Mouse (Mus musculus): ENCODE results near the gene Fam19a2. TPM values are rescaled to one million over a fixed set of nuclear protein-coding genes. Genes with fewer than 3 reads are reported as not detected.
A peak's percentile ranks its signal among the peaks of the same experiment; 100 is the strongest.

Fam19a2 gene
- polyA plus RNA-seq, 1 experiment from 2014 or later, result 4.4 TPM

GRCm38 (mm10) chr10:123398136-123398535 lies 134.3 kb downstream of the Fam19a2 start:
- Histone ChIP-seq H3K9ac (no peak overlapping the region), H3K4me2 (no peak overlapping the region), H3K36me3 (no peaks in the 10 kb centered on the region), H3K4me3 (replicated peaks) (no peak overlapping the region), H3K27ac (no peak overlapping the region), H3K27me3 (no peaks in the 10 kb centered on the region), H3K9me3 (replicated peaks) (no peaks in the 10 kb centered on the region), H3K4me1 (no peaks in the 10 kb centered on the region)
- WGBS, result 51% methylated on average over 6 of the region's 6 CpGs
- ATAC-seq (replicated peaks; ENCODE audit: low FRiP score), result no peak

DNA sequence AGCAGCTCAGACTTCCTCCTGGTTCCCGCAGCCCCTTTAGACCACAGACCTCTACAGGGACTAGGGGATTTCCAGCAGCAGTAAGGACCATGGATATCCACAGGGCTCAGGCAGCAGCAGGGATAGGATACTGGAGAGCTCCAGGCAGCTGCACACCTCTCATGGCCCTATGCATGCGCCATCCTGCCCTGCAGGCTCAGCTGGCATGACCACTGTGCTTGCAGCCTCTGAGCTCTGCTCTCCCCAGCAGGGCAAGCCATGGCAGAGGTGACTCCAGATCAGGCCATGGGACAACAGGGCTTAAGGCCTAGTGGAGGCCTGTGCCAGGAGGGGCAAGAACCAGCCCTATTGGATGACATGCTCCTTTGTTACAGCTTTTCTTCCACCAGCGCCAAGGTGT lies 137.4 kb downstream of the Fam19a2 start:
- Histone ChIP-seq H3K4me3 (replicated peaks) (no peak overlapping the region), H3K9me3 (replicated peaks) (0 out of 2 replicates have a peak, but pooled peaks cover 7% of the 10 kb centered on the region), H3K9ac (no peak overlapping the region), H3K4me2 (no peak overlapping the region), H3K4me1 (no peaks in the 10 kb centered on the region), H3K27ac (no peak overlapping the region), H3K27me3 (no peaks in the 10 kb centered on the region), H3K36me3 (no peaks in the 10 kb centered on the region)
- no peak for ATAC-seq (replicated peaks; ENCODE audit: low FRiP score)
- WGBS, result 97% methylated on average over 3 of the region's 3 CpGs

- WGBS, result 66% methylated on average over 3 of the region's 3 CpGs
- no peak for ATAC-seq (replicated peaks; ENCODE audit: low FRiP score)
Observed at GRCm38 (mm10) chr10:123402460-123402859, 138.7 kb downstream of the Fam19a2 start.

DNA sequence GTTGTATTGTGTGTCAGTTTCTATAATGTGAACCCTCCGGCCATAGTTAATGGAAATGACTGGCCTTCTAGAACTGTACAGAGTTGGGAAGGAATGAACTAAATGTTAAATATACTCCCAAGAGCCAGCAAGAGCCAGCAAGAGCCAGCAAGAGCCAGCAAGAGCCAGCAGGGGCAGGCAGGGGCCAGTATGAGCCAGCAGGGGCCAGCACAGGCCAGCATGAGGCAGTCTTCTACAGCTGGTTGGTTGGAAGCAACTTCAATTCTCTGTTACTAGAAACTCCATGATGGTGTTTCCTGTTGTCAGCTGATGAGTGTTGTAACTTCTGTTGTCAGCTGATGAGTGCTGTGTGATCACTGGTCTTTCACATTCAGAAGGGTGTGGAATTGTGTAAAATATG lies 151.2 kb downstream of the Fam19a2 start:
- Histone ChIP-seq H3K9ac (no peak overlapping the region), H3K27ac (no peak overlapping the region), H3K4me1 (peaks cover 9% of the 10 kb centered on the region; the same call in 1 of the 2 replicates), H3K36me3 (no peaks in the 10 kb centered on the region), H3K9me3 (replicated peaks) (no peaks in the 10 kb centered on the region), H3K27me3 (no peaks in the 10 kb centered on the region), H3K4me3 (replicated peaks) (no peak overlapping the region), H3K4me2 (no peak overlapping the region)
- WGBS, result 87% methylated on average over 1 of the region's 1 CpGs
- 0 out of 2 replicates have a peak, but pooled peaks have one; percentile 40 for ATAC-seq (replicated peaks; ENCODE audit: low FRiP score)

More at GRCm38 (mm10) chr10:123402460-123402859, 138.7 kb downstream of the Fam19a2 start:
- Histone ChIP-seq H3K36me3 (no peaks in the 10 kb centered on the region), H3K4me1 (no peaks in the 10 kb centered on the region), H3K4me2 (no peak overlapping the region), H3K9me3 (replicated peaks) (0 out of 2 replicates have a peak, but pooled peaks cover 11% of the 10 kb centered on the region), H3K27ac (no peak overlapping the region), H3K27me3 (no peaks in the 10 kb centered on the region), H3K4me3 (replicated peaks) (no peak overlapping the region), H3K9ac (no peak overlapping the region)

DNA sequence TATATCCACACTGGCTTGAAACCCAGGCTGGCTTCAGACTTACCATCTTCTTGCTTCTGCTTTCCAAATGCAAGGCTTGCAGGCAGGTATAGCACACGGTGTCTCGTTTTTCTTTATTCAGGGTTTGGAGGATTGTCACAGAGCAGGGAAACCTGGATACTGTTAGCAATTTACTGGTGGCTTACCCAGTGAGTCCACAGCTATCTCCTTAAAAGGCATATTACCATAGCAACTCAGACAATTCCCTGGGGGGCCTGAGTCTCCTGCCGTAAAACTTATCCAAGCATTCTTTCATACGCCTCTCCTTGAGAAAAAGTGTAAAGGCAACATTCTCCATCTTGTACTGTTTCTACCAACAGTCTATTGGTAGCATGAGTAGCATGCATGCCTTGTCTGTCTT lies 152.2 kb downstream of the Fam19a2 start:
- Histone ChIP-seq H3K4me2 (no peak overlapping the region), H3K9ac (no peak overlapping the region), H3K27me3 (no peaks in the 10 kb centered on the region), H3K27ac (no peak overlapping the region), H3K36me3 (no peaks in the 10 kb centered on the region), H3K9me3 (replicated peaks) (no peaks in the 10 kb centered on the region), H3K4me3 (replicated peaks) (no peak overlapping the region), H3K4me1 (peaks cover 9% of the 10 kb centered on the region; the same call in 1 of the 2 replicates)
- WGBS, result 51% methylated on average over 4 of the region's 4 CpGs
- no peak for ATAC-seq (replicated peaks; ENCODE audit: low FRiP score)

DNA sequence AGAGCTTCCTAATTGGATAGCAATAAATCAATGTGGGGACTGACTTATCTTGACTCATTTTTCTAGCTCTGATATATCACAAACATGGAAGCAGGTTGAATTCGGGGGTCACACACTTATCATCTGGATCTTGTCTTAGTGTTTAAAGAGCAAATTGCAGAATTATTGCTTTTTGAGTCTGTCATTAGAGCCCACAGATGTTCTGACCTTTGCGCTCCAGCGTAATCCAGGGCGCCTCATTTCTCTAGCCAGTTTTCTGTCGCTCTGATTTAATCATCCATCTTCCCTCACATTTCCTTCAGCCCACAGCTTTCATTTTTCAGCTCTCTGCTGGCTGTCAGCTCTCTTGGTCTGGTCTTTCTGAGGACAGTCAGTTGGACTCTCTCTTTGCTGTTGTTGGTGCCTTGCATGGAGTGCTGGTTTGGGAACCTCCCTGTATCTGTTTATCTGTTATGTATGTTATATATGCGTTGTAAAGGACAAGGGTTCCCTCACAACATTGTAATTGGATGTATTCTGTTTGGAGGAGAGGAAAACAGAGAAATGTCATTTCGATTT lies 154.9 kb downstream of the Fam19a2 start:
- Histone ChIP-seq H3K4me3 (replicated peaks) (no peak overlapping the region), H3K36me3 (no peaks in the 10 kb centered on the region), H3K9me3 (replicated peaks) (no peaks in the 10 kb centered on the region), H3K4me1 (peaks cover 9% of the 10 kb centered on the region; the same call in 1 of the 2 replicates), H3K27me3 (no peaks in the 10 kb centered on the region), H3K4me2 (no peak overlapping the region), H3K9ac (no peak overlapping the region), H3K27ac (no peak overlapping the region)
- ATAC-seq (replicated peaks; ENCODE audit: low FRiP score), result peak; percentile 58; the same call in 1 of the 2 replicates
- 29% methylated on average over 7 of the region's 7 CpGs for WGBS

- Histone ChIP-seq H3K4me3 (replicated peaks) (no peak overlapping the region), H3K36me3 (no peaks in the 10 kb centered on the region), H3K4me1 (peaks cover 9% of the 10 kb centered on the region; the same call in 1 of the 2 replicates), H3K9ac (no peak overlapping the region), H3K27me3 (no peaks in the 10 kb centered on the region), H3K27ac (no peak overlapping the region), H3K4me2 (no peak overlapping the region), H3K9me3 (replicated peaks) (no peaks in the 10 kb centered on the region)
- WGBS, result 91% methylated on average over 1 of the region's 1 CpGs
- no peak for ATAC-seq (replicated peaks; ENCODE audit: low FRiP score)
Observed at GRCm38 (mm10) chr10:123420249-123420648, 156.5 kb downstream of the Fam19a2 start.

DNA sequence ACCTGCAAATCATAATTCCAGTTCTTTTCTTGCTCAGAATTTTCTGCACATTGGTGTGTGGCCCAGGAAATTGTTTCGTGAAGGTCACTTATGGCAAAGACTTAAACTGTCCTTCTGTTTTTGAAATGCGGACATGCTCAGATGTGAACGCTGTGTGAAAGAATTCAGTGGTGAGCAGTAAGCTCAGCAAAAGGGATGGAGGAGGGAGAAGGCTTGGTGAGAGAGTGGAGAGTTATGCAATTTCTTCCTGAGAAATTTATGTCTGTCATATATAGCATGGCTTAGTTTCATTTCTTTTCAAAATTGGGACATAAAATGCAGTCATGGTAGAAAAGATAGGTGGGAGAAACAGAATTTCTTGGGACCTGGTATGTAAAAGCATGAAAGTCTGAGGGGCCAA lies 160.7 kb downstream of the Fam19a2 start:
- H3K4me3 ChIP-seq (replicated peaks), result no peak overlapping the region
- no peak overlapping the region for H3K27ac ChIP-seq
- WGBS, result 92% methylated on average over 3 of the region's 3 CpGs
- H3K9me3 ChIP-seq (replicated peaks), result no peaks in the 10 kb centered on the region
- no peak for ATAC-seq (replicated peaks; ENCODE audit: low FRiP score)
- no peaks in the 10 kb centered on the region for H3K4me1 ChIP-seq
- H3K9ac ChIP-seq, result no peak overlapping the region
- no peaks in the 10 kb centered on the region for H3K36me3 ChIP-seq
- no peaks in the 10 kb centered on the region for H3K27me3 ChIP-seq
- no peak overlapping the region for H3K4me2 ChIP-seq

GRCm38 (mm10) chr10:123426527-123427363 lies 162.9 kb downstream of the Fam19a2 start:
- 77% methylated on average over 8 of the region's 8 CpGs for WGBS
- Histone ChIP-seq H3K36me3 (no peaks in the 10 kb centered on the region), H3K9me3 (replicated peaks) (no peaks in the 10 kb centered on the region), H3K4me3 (replicated peaks) (no peak overlapping the region), H3K4me2 (no peak overlapping the region), H3K27me3 (no peaks in the 10 kb centered on the region), H3K27ac (no peak overlapping the region), H3K9ac (no peak overlapping the region), H3K4me1 (no peaks in the 10 kb centered on the region)
- ATAC-seq (replicated peaks; ENCODE audit: low FRiP score), result no peak

- no peak overlapping the region for H3K9ac ChIP-seq
- H3K4me1 ChIP-seq, result no peaks in the 10 kb centered on the region
- WGBS, result 31% methylated on average over 5 of the region's 5 CpGs
- H3K9me3 ChIP-seq (replicated peaks), result no peaks in the 10 kb centered on the region
- H3K27me3 ChIP-seq, result no peaks in the 10 kb centered on the region
- H3K4me2 ChIP-seq, result no peak overlapping the region
- peak; percentile 86 for ATAC-seq (replicated peaks; ENCODE audit: low FRiP score)
- no peaks in the 10 kb centered on the region for H3K36me3 ChIP-seq
- no peak overlapping the region for H3K4me3 ChIP-seq (replicated peaks)
- no peak overlapping the region for H3K27ac ChIP-seq
Observed at GRCm38 (mm10) chr10:123431569-123431968, 167.8 kb downstream of the Fam19a2 start.

DNA sequence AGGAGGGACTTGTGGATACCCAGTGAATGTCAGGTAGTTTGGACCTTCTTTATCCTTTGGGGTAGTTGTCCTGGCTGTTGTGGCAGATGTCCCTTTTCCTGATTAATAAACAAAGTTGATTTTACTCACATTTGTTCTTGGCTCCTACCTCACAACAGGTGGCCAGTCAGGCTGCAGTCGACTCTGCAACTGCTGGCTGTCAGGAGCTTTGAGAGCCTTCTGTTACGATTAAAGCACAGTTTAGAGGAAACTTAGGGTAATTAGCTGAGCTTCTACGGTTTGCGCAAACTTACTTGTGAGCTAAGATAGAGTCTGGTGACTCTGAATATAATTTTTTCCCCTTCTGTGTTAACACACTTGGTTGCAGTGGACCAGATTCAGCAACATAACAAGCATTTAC lies 173.8 kb downstream of the Fam19a2 start:
- 80% methylated on average over 4 of the region's 4 CpGs for WGBS
- no peak for ATAC-seq (replicated peaks; ENCODE audit: low FRiP score)
- no peaks in the 10 kb centered on the region for H3K36me3 ChIP-seq

DNA sequence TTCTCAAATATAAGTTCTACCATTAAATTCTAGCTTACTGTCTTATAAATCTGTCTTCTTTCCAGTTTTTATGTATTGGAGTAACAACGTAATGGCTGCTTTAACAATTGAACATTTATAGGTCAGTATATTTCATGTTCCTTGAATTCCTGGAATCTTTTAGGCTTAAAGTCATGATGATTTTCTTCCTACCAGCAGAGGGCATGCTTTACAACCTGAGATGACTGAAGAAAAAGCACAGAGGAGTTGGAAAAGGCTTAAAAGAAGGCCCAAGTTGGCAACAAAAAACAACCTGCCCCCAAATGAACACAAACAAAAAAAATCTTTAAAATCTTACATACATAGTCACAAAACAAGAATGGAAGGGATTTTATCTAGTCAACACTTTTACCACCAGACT lies 193.0 kb downstream of the Fam19a2 start:
- no peak for ATAC-seq (replicated peaks; ENCODE audit: low FRiP score)

More for the DNA sequence above, 173.8 kb downstream of the Fam19a2 start:
- Histone ChIP-seq H3K27me3 (no peaks in the 10 kb centered on the region), H3K4me3 (replicated peaks) (no peak overlapping the region), H3K9me3 (replicated peaks) (no peaks in the 10 kb centered on the region), H3K4me1 (no peaks in the 10 kb centered on the region), H3K9ac (no peak overlapping the region), H3K4me2 (no peak overlapping the region), H3K27ac (no peak overlapping the region)

More for the DNA sequence above, 193.0 kb downstream of the Fam19a2 start:
- H3K9me3 ChIP-seq (replicated peaks), result no peaks in the 10 kb centered on the region
- 73% methylated on average over 1 of the region's 1 CpGs for WGBS
- H3K4me2 ChIP-seq, result no peak overlapping the region
- no peak overlapping the region for H3K27ac ChIP-seq
- no peaks in the 10 kb centered on the region for H3K4me1 ChIP-seq
- no peak overlapping the region for H3K4me3 ChIP-seq (replicated peaks)
- no peak overlapping the region for H3K9ac ChIP-seq
- H3K27me3 ChIP-seq, result no peaks in the 10 kb centered on the region
- H3K36me3 ChIP-seq, result no peaks in the 10 kb centered on the region
